Mouse (Mus musculus): Measurements from ENCODE around the gene Ckap2l.

GRCm38 (mm10) chr2:129328238-129328637, 31.2 kb upstream of the Ckap2l start:
- TF ChIP-seq CTCF (IDR thresholded peaks at IDR 0.05; ENCODE audit: borderline replicate concordance, control insufficient read depth, extremely low read depth, insufficient read depth, low read length, poor library complexity): no peak
- TF ChIP-seq POLR2A (IDR thresholded peaks at IDR 0.05; ENCODE audit: control insufficient read depth, extremely low read depth, insufficient read depth, low read length, poor library complexity): no peak

All from thymus, adult 2 months (tissue).